Mouse (Mus musculus) limb, embryonic 10.5 days (tissue): Measurements from ENCODE around the gene Mbip. TPM values are rescaled to one million over a fixed set of nuclear protein-coding genes. Genes with fewer than 3 reads are reported as not detected.

Experiments used
- polyA plus RNA-seq: library from polyadenylated mRNA; unstranded; fragments of >200 nt; fragmentation: Nextera tagmentation; extraction: Ambion mirVana; gene quantifications from 2 replicates; pipeline ENCODE4 v1.2.1, GENCODE M21; 2016

Gene Mbip
- polyA plus RNA-seq, 1 experiment from 2014 or later: 47.7 TPM

Other genes starting within 250 kb of the Mbip start
- gene Nkx2-1, start 191.0 kb upstream of the Mbip start, polyA plus RNA-seq: not detected in 2 replicates